Mouse (Mus musculus) megakaryocyte, embryonic 14.5 days (primary cell): ENCODE data around the gene Lamc3. TPM values are rescaled to one million over a fixed set of nuclear protein-coding genes. Genes with fewer than 3 reads are reported as not detected.

Experiments used
- H3K27me3 ChIP-seq: replicated peaks from 2 replicates; pipeline ENCODE3; 2012; ENCODE audit warnings: inconsistent platforms
- H3K36me3 ChIP-seq: replicated peaks from 2 replicates; pipeline ENCODE3; 2012; ENCODE audit warnings: low read length, inconsistent platforms, mixed read lengths
- H3K4me1 ChIP-seq: 2 replicates; pipeline ENCODE4 v1.6.1; 2012; ENCODE audit warnings: inconsistent platforms
- H3K4me3 ChIP-seq: replicated peaks from 2 replicates; pipeline ENCODE3; 2012; ENCODE audit warnings: moderate library complexity, mild to moderate bottlenecking, inconsistent platforms
- H3K9me3 ChIP-seq: 2 replicates; pipeline ENCODE4 v1.6.1; 2012; ENCODE audit warnings: inconsistent platforms
- FLI1 ChIP-seq: IDR thresholded peaks from 2 replicates; pipeline ENCODE4 v1.6.1; 2012; ENCODE audit warnings: low read length, inconsistent platforms, mixed read lengths
- GATA1 ChIP-seq: IDR thresholded peaks from 3 replicates; pipeline ENCODE4 v1.6.1; 2012; ENCODE audit warnings: mixed read lengths, low read length, inconsistent platforms, borderline replicate concordance
- polyA plus RNA-seq: library from polyadenylated mRNA; stranded (reverse); fragments of >175 nt; gene quantifications from 2 replicates; pipeline ENCODE4 v1.2.3, GENCODE M21; 2012; ENCODE audit warnings: low replicate concordance; ENCODE audit not compliant: insufficient read depth

The Lamc3 gene
- polyA plus RNA-seq, 1 experiment, result not detected

- Histone ChIP-seq H3K27me3 (peaks cover 68% of the 10 kb centered on the region), H3K4me1 (peaks cover 10% of the 10 kb centered on the region), H3K36me3 (no peaks in the 10 kb centered on the region), H3K9me3 (no peaks in the 10 kb centered on the region), H3K4me3 (no peak overlapping the region)
- no peak for TF ChIP-seq FLI1
- no peak for TF ChIP-seq GATA1
These were observed 75.6 kb downstream of the Lamc3 start for GRCm38 (mm10) chr2:31962501-31963224.

- Histone ChIP-seq H3K9me3 (no peaks in the 10 kb centered on the region), H3K36me3 (no peaks in the 10 kb centered on the region), H3K4me3 (no peak overlapping the region), H3K4me1 (peaks cover 7% of the 10 kb centered on the region), H3K27me3 (peaks cover 68% of the 10 kb centered on the region)
- no peak for TF ChIP-seq FLI1
- TF ChIP-seq GATA1, result no peak
These were observed 76.4 kb downstream of the Lamc3 start for GRCm38 (mm10) chr2:31963491-31963890.

- Histone ChIP-seq H3K36me3 (no peaks in the 10 kb centered on the region), H3K27me3 (peaks cover 66% of the 10 kb centered on the region), H3K4me3 (no peak overlapping the region), H3K4me1 (peaks cover 6% of the 10 kb centered on the region), H3K9me3 (no peaks in the 10 kb centered on the region)
- no peak for TF ChIP-seq FLI1
- TF ChIP-seq GATA1, result no peak
These were observed 77.1 kb downstream of the Lamc3 start for GRCm38 (mm10) chr2:31964191-31964590.

GRCm38 (mm10) chr2:31965110-31965509, 78.0 kb downstream of the Lamc3 start:
- Histone ChIP-seq H3K9me3 (no peaks in the 10 kb centered on the region), H3K27me3 (peaks cover 65% of the 10 kb centered on the region)

DNA sequence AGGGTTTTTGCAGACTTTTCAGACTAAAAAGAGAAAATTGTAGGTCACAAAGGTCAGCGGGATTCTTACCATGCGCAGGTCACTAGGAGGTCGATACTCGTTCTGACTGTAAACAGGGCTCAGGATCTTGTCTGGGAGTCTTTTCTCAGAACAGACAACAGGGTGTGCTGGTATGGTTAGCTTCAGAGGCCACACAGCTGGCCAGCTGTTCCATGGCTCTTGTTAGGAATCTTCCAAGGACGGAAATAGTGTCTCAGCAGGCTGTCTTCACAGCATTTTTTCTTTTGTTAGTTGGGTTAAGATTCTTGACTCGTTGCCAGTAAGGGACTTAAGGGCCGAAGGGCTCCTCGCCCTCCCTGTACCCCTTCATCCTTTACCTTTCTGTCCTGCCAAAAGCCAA, 79.7 kb downstream of the Lamc3 start:
- H3K27me3 ChIP-seq, result peaks cover 63% of the 10 kb centered on the region
- H3K4me3 ChIP-seq, result no peak overlapping the region
- H3K9me3 ChIP-seq, result no peaks in the 10 kb centered on the region
- H3K4me1 ChIP-seq, result peaks cover 6% of the 10 kb centered on the region; the same call in 1 of the 2 replicates
- TF ChIP-seq FLI1, result no peak
- no peak for TF ChIP-seq GATA1
- no peaks in the 10 kb centered on the region for H3K36me3 ChIP-seq

More at GRCm38 (mm10) chr2:31965110-31965509, 78.0 kb downstream of the Lamc3 start:
- no peak for TF ChIP-seq FLI1
- no peak for TF ChIP-seq GATA1
- Histone ChIP-seq H3K4me3 (no peak overlapping the region), H3K4me1 (peaks cover 6% of the 10 kb centered on the region; the same call in 1 of the 2 replicates), H3K36me3 (no peaks in the 10 kb centered on the region)

- H3K27me3 ChIP-seq, result peaks cover 38% of the 10 kb centered on the region
- H3K4me3 ChIP-seq, result no peak overlapping the region
- peaks cover 14% of the 10 kb centered on the region for H3K36me3 ChIP-seq
- TF ChIP-seq FLI1 (no peak), GATA1 (no peak)
- peaks cover 40% of the 10 kb centered on the region for H3K4me1 ChIP-seq
- H3K9me3 ChIP-seq, result no peaks in the 10 kb centered on the region
These were observed 85.5 kb downstream of the Lamc3 start for GRCm38 (mm10) chr2:31972589-31972988.

GRCm38 (mm10) chr2:31974141-31974808, 87.2 kb downstream of the Lamc3 start, which contains the start of gene Nup214:
Gene Nup214, plus strand, starts transcription at chr2:31974436.
- peaks cover 26% of the 10 kb centered on the region for H3K27me3 ChIP-seq
- TF ChIP-seq FLI1 (peak; percentile 76), GATA1 (no peak)

GRCm38 (mm10) chr2:31974809-31975371, 87.8 kb downstream of the Lamc3 start:
- no peak for TF ChIP-seq GATA1
- TF ChIP-seq FLI1, result no peak
- peak overlapping the region; percentile 97 for H3K4me3 ChIP-seq
- H3K36me3 ChIP-seq, result peaks cover 36% of the 10 kb centered on the region
- H3K27me3 ChIP-seq, result peaks cover 20% of the 10 kb centered on the region
- H3K4me1 ChIP-seq, result peaks cover 40% of the 10 kb centered on the region
- no peaks in the 10 kb centered on the region for H3K9me3 ChIP-seq

More at GRCm38 (mm10) chr2:31974141-31974808, 87.2 kb downstream of the Lamc3 start, which contains the start of gene Nup214:
- peak within 1 kb of the TSS; percentile 97 for H3K4me3 ChIP-seq
- H3K4me1 ChIP-seq, result peaks cover 40% of the 10 kb centered on the region
- no peaks in the 10 kb centered on the region for H3K9me3 ChIP-seq
- peaks cover 30% of the 10 kb centered on the region for H3K36me3 ChIP-seq

- H3K36me3 ChIP-seq, result peaks cover 99% of the 10 kb centered on the region
These were observed 100.7 kb downstream of the Lamc3 start for GRCm38 (mm10) chr2:31987774-31988173.

DNA sequence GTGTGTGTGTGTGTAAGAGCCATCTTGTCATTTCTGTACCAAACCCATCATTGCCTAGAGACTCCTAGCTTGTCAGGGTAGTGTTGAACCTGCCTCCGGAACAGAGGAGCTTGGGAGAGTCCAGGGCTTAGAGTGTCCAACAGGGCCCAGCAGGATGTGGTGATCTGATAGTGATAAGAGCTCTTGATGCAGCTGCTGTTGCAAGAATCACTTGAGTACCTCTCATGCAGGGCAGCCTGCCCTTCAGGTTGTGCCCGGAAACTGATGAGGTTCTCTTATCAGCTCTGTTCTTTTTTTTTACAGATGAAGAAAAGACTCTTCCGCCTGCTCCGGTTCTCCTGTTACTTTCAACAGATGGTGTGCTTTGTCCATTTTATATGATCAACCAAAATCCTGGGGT, 103.9 kb downstream of the Lamc3 start:
- Histone ChIP-seq H3K9me3 (no peaks in the 10 kb centered on the region), H3K4me3 (no peak overlapping the region), H3K36me3 (peaks cover 97% of the 10 kb centered on the region), H3K4me1 (peaks cover 8% of the 10 kb centered on the region), H3K27me3 (no peaks in the 10 kb centered on the region)
- TF ChIP-seq FLI1 (no peak), GATA1 (no peak)

More at GRCm38 (mm10) chr2:31987774-31988173, 100.7 kb downstream of the Lamc3 start:
- Histone ChIP-seq H3K4me3 (no peak overlapping the region), H3K4me1 (peaks cover 26% of the 10 kb centered on the region), H3K27me3 (no peaks in the 10 kb centered on the region), H3K9me3 (no peaks in the 10 kb centered on the region)
- TF ChIP-seq GATA1, result no peak
- no peak for TF ChIP-seq FLI1
